Mouse (Mus musculus): ENCODE measurements around the gene Alpi.

Alpi gene

DNA sequence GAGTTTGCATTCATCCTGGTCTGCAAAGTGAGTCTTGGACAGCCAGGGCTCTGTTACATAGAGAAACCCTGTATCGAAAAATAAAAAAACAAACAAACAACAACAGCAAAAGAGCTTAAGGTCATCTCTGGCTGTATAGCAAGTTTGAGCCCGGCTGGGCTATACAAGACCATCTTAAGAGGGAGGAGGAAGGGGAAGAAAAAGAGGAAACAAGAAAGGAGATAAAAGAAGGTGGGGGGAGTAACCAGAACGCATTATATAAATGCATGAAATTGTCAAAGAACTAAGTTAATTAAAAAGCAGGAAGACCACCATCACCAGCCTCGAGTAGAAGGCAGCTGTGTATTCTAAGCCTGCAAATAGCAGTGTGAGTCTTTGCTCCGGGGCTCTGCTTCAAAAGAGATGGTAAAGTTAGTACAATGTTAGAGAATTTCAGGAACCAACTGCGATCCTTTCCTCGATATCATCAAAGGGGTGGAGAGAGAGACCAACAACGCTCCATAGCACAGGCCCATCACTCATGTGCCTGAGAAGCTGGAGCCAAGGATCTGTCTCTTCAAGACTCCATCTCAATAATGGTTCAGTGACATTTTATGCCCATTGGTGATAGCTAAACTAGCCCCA is 42.3 kb downstream of the Alpi start:
- no peak for DNase-seq (ENCODE audit: low spot score in 2 of 2)

DNA sequence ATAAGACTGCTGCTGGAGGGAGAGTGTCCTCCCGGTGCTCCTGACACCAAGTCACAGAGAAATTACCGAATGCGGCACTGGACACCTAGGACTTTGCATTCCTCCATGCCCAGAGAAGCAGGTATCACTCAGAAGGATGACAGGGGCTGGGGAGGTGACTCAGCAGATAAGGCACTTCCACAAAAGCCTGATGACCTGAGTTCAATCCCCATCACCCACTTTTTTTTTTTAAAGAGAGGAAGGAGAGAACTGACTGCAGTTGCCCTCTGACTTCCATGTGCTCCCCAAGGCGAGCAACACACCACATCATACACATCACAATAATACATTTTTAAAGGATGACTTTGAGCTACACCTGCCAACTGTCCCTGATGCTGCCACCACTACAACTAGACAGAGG is 44.3 kb downstream of the Alpi start:
- DNase-seq (ENCODE audit: low spot score in 2 of 2), result no peak

DNA sequence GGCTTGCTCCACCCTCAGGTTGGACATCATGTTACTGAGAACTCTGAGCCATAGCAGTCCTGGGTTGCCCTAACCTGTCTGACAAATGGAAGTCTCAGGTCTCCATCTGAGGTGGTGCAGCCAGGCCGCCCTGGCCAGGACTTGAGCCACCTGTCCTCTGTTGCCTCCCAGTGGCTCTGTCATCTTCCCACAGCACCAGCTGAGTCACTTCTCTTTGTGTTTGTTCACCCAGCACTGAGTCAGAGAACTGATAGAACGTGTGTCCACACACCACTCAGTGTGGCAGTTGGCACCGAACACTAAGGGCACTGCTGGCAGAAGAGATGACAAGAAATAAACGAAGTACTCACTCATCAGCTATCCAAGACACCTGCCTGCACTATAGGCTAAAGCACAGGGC is 50.0 kb downstream of the Alpi start:
- no peak for DNase-seq (ENCODE audit: low spot score in 2 of 2)

DNA sequence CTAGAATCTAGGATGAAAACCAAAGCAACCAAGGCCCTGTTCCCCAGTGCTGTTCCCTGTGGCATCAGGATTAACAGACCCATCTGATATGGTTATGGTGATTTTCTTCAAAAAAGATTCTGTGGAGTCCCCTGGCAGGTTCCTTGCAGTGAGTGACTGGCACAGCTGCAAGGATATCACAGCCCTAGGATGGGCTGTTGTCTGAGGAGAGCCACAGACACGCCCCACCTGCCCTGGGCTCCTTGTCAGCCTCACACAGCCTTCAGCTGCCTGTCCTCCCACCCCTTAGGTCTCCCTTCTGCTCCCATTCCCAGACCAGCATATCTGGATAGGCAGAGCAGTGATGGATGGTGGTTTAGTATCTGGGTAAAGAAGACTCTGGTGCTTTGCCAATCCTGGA is 50.7 kb downstream of the Alpi start:
- DNase-seq (ENCODE audit: low spot score in 2 of 2), result no peak

DNA sequence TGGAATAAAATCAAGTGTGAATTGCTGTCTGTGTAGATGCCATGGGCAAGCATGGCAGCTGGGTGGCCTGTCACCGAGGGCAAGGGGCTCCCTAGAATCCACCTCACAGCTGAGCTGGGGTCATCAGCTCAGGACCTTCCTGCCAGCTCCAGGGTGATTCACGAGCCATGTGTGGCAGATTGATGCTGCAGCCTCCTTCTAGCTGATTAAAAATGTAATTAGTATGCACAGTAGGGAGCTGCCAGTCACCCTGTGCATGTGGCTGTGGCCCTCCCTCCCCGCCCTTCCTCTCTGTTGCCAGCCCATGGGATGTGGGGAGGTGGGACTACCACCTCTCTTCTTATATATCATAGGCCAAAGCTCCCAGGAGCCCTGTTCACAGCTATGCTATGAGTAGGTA is 51.3 kb downstream of the Alpi start:
- DNase-seq (ENCODE audit: low spot score in 2 of 2), result no peak
